Comparison of ENCODE assay signal across 21 mouse cellular contexts in genomic region chr16:91564580-91565291, GRCm38 (mm10). TPM values are rescaled to one million over a fixed set of nuclear protein-coding genes. Genes with fewer than 3 reads are reported as not detected.
DNase-seq lines count a peak whose midpoint lies in the region; ATAC-seq and TF ChIP-seq lines count a peak whose summit lies in the region.
"Had no signal": no experiment of that assay in that cellular context is flagged by ENCODE, and none has a peak within 500 bp of the region (broad histone marks: within the 10 kb centered on the region; RNA-seq: fewer than 3 reads in every experiment).

No protein-coding gene starts in this region.

- H3K9ac ChIP-seq in ES-E14 (ENCODE audit: insufficient read depth, low read depth, low read length, poor library complexity, severe bottlenecking): no peak overlapping the region
- no peak overlapping the region for H3K9ac ChIP-seq in intestine, embryonic 16.5 days (ENCODE audit: low read depth, low read length)
- H3K9ac ChIP-seq in liver, embryonic 15.5 days: no peak overlapping the region
- H3K9ac ChIP-seq: embryonic facial prominence, embryonic 15.5 days; forebrain, embryonic 12.5 days; heart, embryonic 12.5 days; lung, embryonic 15.5 days; midbrain, embryonic 15.5 days had no signal

- peaks cover 8% of the 10 kb centered on the region; the same call in 1 of the 2 replicates for H3K36me3 ChIP-seq in ES-E14 (ENCODE audit: control insufficient read depth, insufficient read depth, low read length, poor library complexity, severe bottlenecking)
- peaks cover 18% of the 10 kb centered on the region for H3K36me3 ChIP-seq in intestine, embryonic 16.5 days (ENCODE audit: control insufficient read depth, insufficient read depth, low read length)
- H3K36me3 ChIP-seq in liver, embryonic 15.5 days (replicated peaks): peaks cover 46% of the 10 kb centered on the region

- WGBS in intestine, embryonic 16.5 days: 48% methylated on average over 4 of the region's 4 CpGs
- 58% methylated on average over 4 of the region's 4 CpGs for WGBS in liver, embryonic 15.5 days (ENCODE audit: insufficient replicate concordance)

- in situ Hi-C loops in ES-E14 (cut with MboI; ENCODE audit: low sequenced_read_pairs in 2 of 2, unreplicated experiment in 2 of 2): no loop called here

- peak; percentile 77 for ATAC-seq in intestine, embryonic 16.5 days
- ATAC-seq in liver, embryonic 15.5 days (ENCODE audit: insufficient read depth): peak; percentile 55; the same call in 1 of the 2 replicates
- ATAC-seq: midbrain, embryonic 15.5 days had no signal

- DNase-seq in ES-E14 (ENCODE audit: low read depth, low spot score): peak; percentile 57
- peak; percentile 85 for DNase-seq in R1 (ENCODE audit: low read depth, low spot score)
- no peak for DNase-seq in gastrocnemius, postnatal 4 days (ENCODE audit: low spot score in 2 of 2)
- DNase-seq in spleen, adult 18-20 months: no peak
- DNase-seq in layer of hippocampus, adult 9-10 months (ENCODE audit: low spot score): no peak
- DNase-seq: cerebellum, postnatal 10 days; embryo, embryonic 11 days; gastrocnemius, postnatal 36 days; heart, postnatal 4 days; retina, postnatal 1 day; thymus, postnatal 25 days had no signal

- peaks cover 0 to 18% of the 10 kb centered on the region in 2 experiments; a peak in 2 of 4 replicates for H3K4me1 ChIP-seq in ES-E14 (ENCODE audit: control insufficient read depth in 2 of 2, insufficient read depth in 2 of 2, low read length in 2 of 2, poor library complexity in 1 of 2)
- peaks cover 8% of the 10 kb centered on the region for H3K4me1 ChIP-seq in intestine, embryonic 16.5 days (ENCODE audit: control insufficient read depth, insufficient read depth, low read length)
- H3K4me1 ChIP-seq in liver, embryonic 15.5 days (replicated peaks): peaks cover 32% of the 10 kb centered on the region
- H3K4me1 ChIP-seq: embryonic facial prominence, embryonic 15.5 days; forebrain, embryonic 12.5 days; lung, embryonic 15.5 days; midbrain, embryonic 15.5 days had no signal

- H3K27ac ChIP-seq in ES-E14 (ENCODE audit: insufficient read depth, low read depth, low read length, poor library complexity, severe bottlenecking): no peak overlapping the region
- H3K27ac ChIP-seq in intestine, embryonic 16.5 days (ENCODE audit: low read length): no peak overlapping the region
- peak overlapping the region; percentile 12; the same call in 1 of the 2 replicates for H3K27ac ChIP-seq in liver, embryonic 15.5 days (replicated peaks)
- H3K27ac ChIP-seq: embryonic facial prominence, embryonic 15.5 days; forebrain, embryonic 12.5 days; layer of hippocampus, adult 2 months; left cerebral cortex, adult 2 months; limb, embryonic 10.5 days; lung, embryonic 15.5 days; midbrain, embryonic 15.5 days had no signal

- H3K9me3 ChIP-seq in ES-E14 (ENCODE audit: control insufficient read depth, insufficient read depth, low read depth, low read length): no peaks in the 10 kb centered on the region
- no peaks in the 10 kb centered on the region for H3K9me3 ChIP-seq in intestine, embryonic 16.5 days (ENCODE audit: control insufficient read depth, low read length)
- no peaks in the 10 kb centered on the region for H3K9me3 ChIP-seq in liver, embryonic 15.5 days (replicated peaks)
- H3K9me3 ChIP-seq: embryonic facial prominence, embryonic 15.5 days; forebrain, embryonic 12.5 days; heart, embryonic 12.5 days; limb, embryonic 10.5 days; lung, embryonic 15.5 days; midbrain, embryonic 15.5 days had no signal

- no peak overlapping the region for H3K4me3 ChIP-seq in ES-E14 (ENCODE audit: insufficient read depth in 1 of 2, low read depth in 1 of 2, low read length in 2 of 2, poor library complexity in 1 of 2, severe bottlenecking in 1 of 2)
- H3K4me3 ChIP-seq in intestine, embryonic 16.5 days (ENCODE audit: low read length): no peak overlapping the region
- no peak overlapping the region for H3K4me3 ChIP-seq in liver, embryonic 15.5 days (replicated peaks)
- H3K4me3 ChIP-seq: embryonic facial prominence, embryonic 15.5 days; forebrain, embryonic 12.5 days; heart, embryonic 12.5 days; layer of hippocampus, adult 2 months; left cerebral cortex, adult 2 months; limb, embryonic 10.5 days; lung, embryonic 15.5 days; midbrain, embryonic 15.5 days had no signal

- H3K27me3 ChIP-seq in intestine, embryonic 16.5 days (replicated peaks; ENCODE audit: control insufficient read depth, insufficient read depth, low read length): no peaks in the 10 kb centered on the region
- peaks cover 4% of the 10 kb centered on the region; the same call in 1 of the 2 replicates for H3K27me3 ChIP-seq in liver, embryonic 15.5 days
- H3K27me3 ChIP-seq: embryonic facial prominence, embryonic 15.5 days; forebrain, embryonic 12.5 days; heart, embryonic 12.5 days; lung, embryonic 15.5 days; midbrain, embryonic 15.5 days had no signal

- 0 out of 2 replicates have a peak overlapping the region, but pooled peaks have one; percentile 8 for H3K4me2 ChIP-seq in intestine, embryonic 16.5 days (ENCODE audit: low read depth, low read length)
- peak overlapping the region; percentile 0; the same call in 1 of the 2 replicates for H3K4me2 ChIP-seq in liver, embryonic 15.5 days
- H3K4me2 ChIP-seq: embryonic facial prominence, embryonic 15.5 days; forebrain, embryonic 12.5 days; heart, embryonic 12.5 days; lung, embryonic 15.5 days; midbrain, embryonic 15.5 days had no signal

TF ChIP-seq in ES-E14, 5 proteins besides CTCF, POLR2A, EP300 and RAD21:
- TF ChIP-seq ZC3H11A (IDR thresholded peaks at IDR 0.05; ENCODE audit: borderline replicate concordance, low read depth, low read length): no peak
- no peak for TF ChIP-seq CHD2 (IDR thresholded peaks at IDR 0.05; ENCODE audit: low read depth, low read length)
- no peak for TF ChIP-seq HCFC1 (IDR thresholded peaks at IDR 0.05; ENCODE audit: borderline replicate concordance, insufficient read depth, low read length)
TF ChIP-seq in ES-E14: peak in this region for 0.

RNA-seq across cellular contexts. Expression of gene Ifngr2, which starts 17.9 kb away (rescaled TPM):
- total RNA-seq in ES-E14 (2012; rRNA removed): 7.0 and 8.8 TPM in 2 replicates
- polyA plus RNA-seq in intestine, embryonic 16.5 days (2015; fragmentation: Nextera tagmentation; extraction: Ambion mirVana): 116 and 117 TPM in 2 replicates
- polyA plus RNA-seq in liver, embryonic 15.5 days (2015; fragmentation: Nextera tagmentation; extraction: Ambion mirVana): 16.1 and 17.1 TPM in 2 replicates
- total RNA-seq in gastrocnemius, postnatal 4 days (2021): 10 to 100 TPM; 47.9 to 52.5 TPM

RNA-seq across cellular contexts. Expression of gene Tmem50b, which starts 32.9 kb away (rescaled TPM):
- 11.8 and 14.1 TPM in 2 replicates for total RNA-seq in ES-E14 (2012; rRNA removed)
- 33.8 and 34.3 TPM in 2 replicates for polyA plus RNA-seq in intestine, embryonic 16.5 days (2015; fragmentation: Nextera tagmentation; extraction: Ambion mirVana)
- polyA plus RNA-seq in liver, embryonic 15.5 days (2015; fragmentation: Nextera tagmentation; extraction: Ambion mirVana): 6.8 and 7.4 TPM in 2 replicates
- 10 to 100 TPM; 12.3 to 12.8 TPM for total RNA-seq in gastrocnemius, postnatal 4 days (2021)

RNA-seq across cellular contexts. Expression of gene Dnajc28, which starts 54.1 kb away (rescaled TPM):
- total RNA-seq in ES-E14 (2012; rRNA removed): 1.6 and 1.7 TPM in 2 replicates
- polyA plus RNA-seq in intestine, embryonic 16.5 days (2015; fragmentation: Nextera tagmentation; extraction: Ambion mirVana): 2.8 TPM in 2 replicates
- polyA plus RNA-seq in liver, embryonic 15.5 days (2015; fragmentation: Nextera tagmentation; extraction: Ambion mirVana): 1.7 and 2.1 TPM in 2 replicates
- 1 to 10 TPM; 2.9 to 3.9 TPM for total RNA-seq in gastrocnemius, postnatal 4 days (2021)

Comparison
In these comparisons a context has a peak if more than half of its experiments do, and no peak if none do; other contexts are left out.
1. DNase-seq: peak in ES-E14 (single experiment) and R1 (single experiment); none in gastrocnemius, postnatal 4 days (0 of 2), spleen, adult 18-20 months (0 of 2) and layer of hippocampus, adult 9-10 months (single experiment).